Mouse (Mus musculus) MEL (cell line): ENCODE results near the gene Gm13697. TPM values are rescaled to one million over a fixed set of nuclear protein-coding genes. Genes with fewer than 3 reads are reported as not detected.
A peak's percentile ranks its signal among the peaks of the same experiment; 100 is the strongest.

ENCODE experiments used
- DNase-seq: peaks from one replicate; pipeline ENCODE4 v3.0.0; 2011; ENCODE audit warnings: low read depth, low spot score
- H3K27ac ChIP-seq: 2 replicates; pipeline ENCODE4 v1.5.1; 2012; ENCODE audit warnings: low read depth, mild to moderate bottlenecking, control low read depth, low read length, moderate library complexity; ENCODE audit not compliant: control insufficient read depth
- H3K27me3 ChIP-seq, 2 experiments: fragments of 150-350 bp in 1 of 2; sonication (generic) in 1 of 2; 2 replicates each; pipeline ENCODE4 v1.6.1; 2012; ENCODE audit warnings: low read length in 2 of 2, mild to moderate bottlenecking in 2 of 2, improper control_type of control experiment in 1 of 2, moderate library complexity in 1 of 2; ENCODE audit not compliant: insufficient read depth in 2 of 2, control insufficient read depth in 1 of 2
- H3K36me3 ChIP-seq, 2 experiments: 2 replicates each; pipeline ENCODE4 v1.6.1; 2012 to 2014; ENCODE audit warnings: low read length in 2 of 2, improper control_type of control experiment in 1 of 2, inconsistent platforms in 1 of 2, mild to moderate bottlenecking in 1 of 2; ENCODE audit not compliant: insufficient read depth in 2 of 2, control insufficient read depth in 1 of 2
- H3K4me1 ChIP-seq, 2 experiments: fragments of 150-350 bp in 1 of 2; sonication (generic) in 1 of 2; 2 replicates each; pipeline ENCODE4 v1.6.1; 2012; ENCODE audit warnings: low read length in 2 of 2, improper control_type of control experiment in 1 of 2, mild to moderate bottlenecking in 1 of 2; ENCODE audit not compliant: insufficient read depth in 2 of 2, control insufficient read depth in 1 of 2
- H3K4me3 ChIP-seq, 2 experiments: fragments of 150-350 bp in 1 of 2; sonication (generic) in 1 of 2; 2 replicates each; pipeline ENCODE4 v1.5.1; 2012; ENCODE audit warnings: low read depth in 2 of 2, low read length in 2 of 2, mild to moderate bottlenecking in 2 of 2, moderate library complexity in 2 of 2, control low read depth in 1 of 2, improper control_type of control experiment in 1 of 2; ENCODE audit not compliant: control insufficient read depth in 1 of 2, insufficient read depth in 1 of 2
- H3K79me2 ChIP-seq: 2 replicates; pipeline ENCODE4 v1.6.1; 2012; ENCODE audit warnings: mild to moderate bottlenecking, low read length, moderate library complexity; ENCODE audit not compliant: control insufficient read depth, poor library complexity, insufficient read depth
- H3K9ac ChIP-seq: 2 replicates; pipeline ENCODE4 v1.6.1; 2012; ENCODE audit warnings: low read depth, mild to moderate bottlenecking, control low read depth, low read length, moderate library complexity; ENCODE audit not compliant: control insufficient read depth, poor library complexity, severe bottlenecking
- H3K9me3 ChIP-seq: fragments of 150-350 bp; sonication (generic); replicated peaks from 2 replicates; pipeline ENCODE4 v1.6.1; 2012; ENCODE audit warnings: mild to moderate bottlenecking, low read length, improper control_type of control experiment, moderate library complexity; ENCODE audit not compliant: insufficient read depth
- CHD1 ChIP-seq: IDR thresholded peaks from 2 replicates; pipeline ENCODE4 v1.6.1; 2012; ENCODE audit warnings: low read depth, mild to moderate bottlenecking, inconsistent platforms, low read length, improper control_type of control experiment
- CTCF ChIP-seq, 3 experiments: IDR thresholded peaks in 2 of 3; conservative IDR thresholded peaks in 1 of 3; 2 replicates each; pipeline ENCODE4 v1.5.1; 2011 to 2012; ENCODE audit warnings: low read length in 3 of 3, low read depth in 2 of 3, mild to moderate bottlenecking in 2 of 3, improper control_type of control experiment in 1 of 3, inconsistent platforms in 1 of 3, mixed read lengths in 1 of 3, moderate library complexity in 1 of 3; ENCODE audit not compliant: control insufficient read depth in 1 of 3, insufficient read depth in 1 of 3, poor library complexity in 1 of 3, severe bottlenecking in 1 of 3
- E2F4 ChIP-seq: IDR thresholded peaks from 2 replicates; pipeline ENCODE4 v1.6.1; 2011; ENCODE audit warnings: low read depth, low read length, improper control_type of control experiment, borderline replicate concordance
- ELF1 ChIP-seq: IDR thresholded peaks from 2 replicates; pipeline ENCODE4 v1.6.1; 2014; ENCODE audit warnings: low read depth, mild to moderate bottlenecking, inconsistent platforms, low read length, improper control_type of control experiment, moderate library complexity
- EP300 ChIP-seq, 2 experiments: IDR thresholded peaks; 2 replicates each; pipeline ENCODE4 v1.6.1; 2011; ENCODE audit warnings: improper control_type of control experiment in 2 of 2, low read length in 2 of 2, low read depth in 1 of 2, mild to moderate bottlenecking in 1 of 2
- ETS1 ChIP-seq: IDR thresholded peaks from 2 replicates; pipeline ENCODE4 v1.6.1; 2012; ENCODE audit warnings: low read depth, mild to moderate bottlenecking, inconsistent platforms, low read length, improper control_type of control experiment, moderate library complexity
- GABPA ChIP-seq: IDR thresholded peaks from 2 replicates; pipeline ENCODE4 v1.6.1; 2012; ENCODE audit warnings: low read depth, mild to moderate bottlenecking, inconsistent platforms, low read length, improper control_type of control experiment, moderate library complexity
- GATA1 ChIP-seq: IDR thresholded peaks from 2 replicates; pipeline ENCODE4 v1.6.1; 2011; ENCODE audit warnings: low read depth, low read length, improper control_type of control experiment
- JUND ChIP-seq: IDR thresholded peaks from 2 replicates; pipeline ENCODE4 v1.6.1; 2011; ENCODE audit warnings: low read depth, mild to moderate bottlenecking, improper control_type of control experiment, low read length
- KAT2A ChIP-seq: conservative IDR thresholded peaks from 2 replicates; pipeline ENCODE4 v1.6.1; 2012; ENCODE audit warnings: low read depth, low read length, improper control_type of control experiment, inconsistent platforms
- MAFK ChIP-seq: IDR thresholded peaks from 2 replicates; pipeline ENCODE4 v1.6.1; 2011; ENCODE audit warnings: low read depth, mild to moderate bottlenecking, low read length, improper control_type of control experiment, borderline replicate concordance
- MAZ ChIP-seq: IDR thresholded peaks from 2 replicates; pipeline ENCODE4 v1.6.1; 2012; ENCODE audit warnings: low read depth, mild to moderate bottlenecking, inconsistent platforms, low read length, improper control_type of control experiment
- MEF2A ChIP-seq: IDR thresholded peaks from 2 replicates; pipeline ENCODE4 v1.6.1; 2014; ENCODE audit warnings: low read depth, mild to moderate bottlenecking, inconsistent platforms, low read length, improper control_type of control experiment; ENCODE audit not compliant: poor library complexity, insufficient replicate concordance, severe bottlenecking; ENCODE audit errors: extremely low read depth
- MXI1 ChIP-seq: IDR thresholded peaks from 2 replicates; pipeline ENCODE4 v1.6.1; 2011; ENCODE audit warnings: mild to moderate bottlenecking, low read depth, low read length, improper control_type of control experiment
- MYC ChIP-seq: IDR thresholded peaks from 2 replicates; pipeline ENCODE4 v1.6.1; 2011; ENCODE audit warnings: low read depth, mild to moderate bottlenecking, low read length, improper control_type of control experiment, moderate library complexity
- NELFE ChIP-seq: IDR thresholded peaks from 2 replicates; pipeline ENCODE4 v1.6.1; 2011; ENCODE audit warnings: low read depth, low read length, improper control_type of control experiment
- POLR2A ChIP-seq, 2 experiments: IDR thresholded peaks; 2 replicates each; pipeline ENCODE4 v1.6.1; 2011 to 2012; ENCODE audit warnings: low read length in 2 of 2, mild to moderate bottlenecking in 2 of 2, control low read depth in 1 of 2, improper control_type of control experiment in 1 of 2, low read depth in 1 of 2, moderate library complexity in 1 of 2; ENCODE audit not compliant: control insufficient read depth in 1 of 2, insufficient read depth in 1 of 2, poor library complexity in 1 of 2
- POLR2AphosphoS2 ChIP-seq: IDR thresholded peaks from 2 replicates; pipeline ENCODE4 v1.6.1; 2011; ENCODE audit warnings: low read length, improper control_type of control experiment
- POLR2AphosphoS5 ChIP-seq: IDR thresholded peaks from 2 replicates; pipeline ENCODE4 v1.6.1; 2012; ENCODE audit warnings: low read depth, borderline replicate concordance, mild to moderate bottlenecking, inconsistent platforms, low read length, moderate library complexity, mixed read lengths
- RAD21 ChIP-seq: IDR thresholded peaks from 2 replicates; pipeline ENCODE4 v1.6.1; 2011; ENCODE audit warnings: mild to moderate bottlenecking, low read depth, low read length, improper control_type of control experiment
- SMC3 ChIP-seq: IDR thresholded peaks from 2 replicates; pipeline ENCODE4 v1.6.1; 2011; ENCODE audit warnings: low read depth, low read length, improper control_type of control experiment
- TAL1 ChIP-seq: IDR thresholded peaks from 2 replicates; pipeline ENCODE4 v1.6.1; 2012; ENCODE audit warnings: mild to moderate bottlenecking, inconsistent platforms, low read length, moderate library complexity, mixed read lengths
- TBP ChIP-seq: IDR thresholded peaks from 2 replicates; pipeline ENCODE4 v1.8.0; 2011; ENCODE audit warnings: low read depth, low read length, improper control_type of control experiment
- TCF12 ChIP-seq: IDR thresholded peaks from 2 replicates; pipeline ENCODE4 v1.6.1; 2014; ENCODE audit warnings: low read depth, mild to moderate bottlenecking, inconsistent platforms, low read length, improper control_type of control experiment, moderate library complexity
- UBTF ChIP-seq: IDR thresholded peaks from 2 replicates; pipeline ENCODE4 v1.6.1; 2012; ENCODE audit warnings: low read depth, mild to moderate bottlenecking, inconsistent platforms, low read length, improper control_type of control experiment, moderate library complexity, borderline replicate concordance; ENCODE audit not compliant: insufficient read depth
- USF1 ChIP-seq: IDR thresholded peaks from 2 replicates; pipeline ENCODE4 v1.6.1; 2014; ENCODE audit warnings: low read depth, mild to moderate bottlenecking, inconsistent platforms, low read length, improper control_type of control experiment, moderate library complexity
- ZKSCAN1 ChIP-seq: IDR thresholded peaks from 2 replicates; pipeline ENCODE4 v1.6.1; 2012; ENCODE audit warnings: low read depth, mild to moderate bottlenecking, inconsistent platforms, low read length, improper control_type of control experiment, moderate library complexity
- ZMIZ1 ChIP-seq: IDR thresholded peaks from 2 replicates; pipeline ENCODE4 v1.6.1; 2012; ENCODE audit warnings: low read depth, mild to moderate bottlenecking, inconsistent platforms, low read length, improper control_type of control experiment, moderate library complexity
- ZNF384 ChIP-seq: IDR thresholded peaks from 2 replicates; pipeline ENCODE4 v1.6.1; 2012; ENCODE audit warnings: low read depth, mild to moderate bottlenecking, inconsistent platforms, low read length, improper control_type of control experiment
- polyA plus RNA-seq, 2 experiments: library from polyadenylated mRNA; stranded (reverse) in 1 of 2; unstranded in 1 of 2; fragments of >175 nt in 1 of 2; fragments of >200 nt in 1 of 2; gene quantifications; 2 replicates each; pipeline versions ENCODE4 v1.2.1 to v1.2.4; 2012; ENCODE audit warnings: low replicate concordance in 2 of 2, low read depth in 1 of 2; ENCODE audit not compliant: insufficient read length in 2 of 2, insufficient read depth in 1 of 2, missing spikeins in 1 of 2
- total RNA-seq: library from RNA; depleted of rRNA; stranded (reverse); fragments of 300-350 nt; gene quantifications from 2 replicates; pipeline ENCODE4 v1.2.3, GENCODE M21; 2012

Gene Gm13697
- total and polyA plus RNA-seq, 3 experiments, result 0.08 TPM; not detected in 1

DNA sequence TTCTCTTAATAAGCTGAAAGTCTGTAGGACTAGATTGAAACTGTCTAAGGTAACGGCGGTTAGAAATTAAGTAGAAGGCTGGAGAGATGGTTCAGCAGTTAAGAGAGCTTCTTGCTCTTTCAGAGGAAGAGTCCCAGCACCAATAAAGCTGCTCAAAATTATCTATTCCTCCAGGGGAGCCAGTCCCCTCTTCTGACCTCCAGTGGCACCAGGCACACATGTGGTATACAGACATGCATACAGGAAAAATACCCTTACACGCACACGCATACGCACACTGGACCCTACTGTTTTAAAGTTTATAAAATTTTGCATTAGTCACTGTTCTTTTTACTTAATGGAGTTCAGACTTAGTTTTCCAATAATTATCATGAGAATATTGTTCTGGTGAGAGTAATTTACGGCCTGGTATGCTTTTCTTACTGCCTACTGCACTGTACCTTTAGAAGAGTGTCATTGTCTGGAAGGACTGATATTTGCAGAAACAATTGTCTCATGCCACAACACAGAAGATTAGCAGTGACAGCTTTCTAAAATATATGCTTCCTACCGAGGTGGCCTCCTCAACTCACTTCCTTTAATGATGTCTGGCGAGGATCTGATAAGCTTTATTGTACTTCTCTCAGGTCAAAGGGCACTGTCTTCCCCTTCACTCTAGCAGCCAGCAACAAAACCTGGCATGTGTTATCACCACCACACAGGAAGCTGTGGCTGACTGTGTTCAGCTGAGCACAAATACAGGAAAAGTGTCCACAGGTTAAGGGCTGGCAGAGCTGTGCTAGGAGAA lies 35.2 kb downstream of the Gm13697 start:
- TF ChIP-seq MXI1 (no peak), UBTF (no peak), MAZ (no peak), SMC3 (no peak), ZKSCAN1 (no peak), ZNF384 (no peak), POLR2AphosphoS5 (no peak), TCF12 (peak; percentile 32; the same call in 1 of the 2 replicates), ETS1 (peak; percentile 32; the same call in 1 of the 2 replicates), GATA1 (peak; percentile 60), EP300 (IDR thresholded peaks at IDR 0.05; ENCODE audit: low read depth in 1 of 2, low read length in 2 of 2) (peak; percentile 29 to 35; a peak in 2 of 4 replicates), RAD21 (no peak), CHD1 (no peak), NELFE (no peak), GABPA (no peak), TBP (no peak), TAL1 (no peak), CTCF (IDR thresholded peaks at IDR 0.05 in 2 of 3, conservative IDR thresholded peaks at IDR 0.05 in 1 of 3; ENCODE audit: control insufficient read depth in 1 of 3, insufficient read depth in 1 of 3, low read depth in 2 of 3, low read length in 3 of 3, poor library complexity in 1 of 3, severe bottlenecking in 1 of 3) (no peak), POLR2AphosphoS2 (no peak), USF1 (no peak), E2F4 (no peak), KAT2A (no peak), MEF2A (no peak), MYC (no peak), MAFK (no peak), ZMIZ1 (no peak), ELF1 (no peak), POLR2A (IDR thresholded peaks at IDR 0.05; ENCODE audit: control insufficient read depth in 1 of 2, insufficient read depth in 1 of 2, low read depth in 1 of 2, low read length in 2 of 2, poor library complexity in 1 of 2) (no peak), JUND (no peak)
- TF ChIP-seq, all 39 proteins: peak for 4
- H3K79me2 ChIP-seq, result no peaks in the 10 kb centered on the region
- H3K27me3 ChIP-seq, result no peaks in the 10 kb centered on the region; a peak in 1 of 4 replicates
- no peaks in the 10 kb centered on the region for H3K36me3 ChIP-seq
- H3K9ac ChIP-seq, result no peak overlapping the region
- no peaks in the 10 kb centered on the region for H3K4me1 ChIP-seq
- H3K27ac ChIP-seq, result no peak overlapping the region
- peak; percentile 35 for DNase-seq
- H3K9me3 ChIP-seq, result no peaks in the 10 kb centered on the region
- H3K4me3 ChIP-seq, result no peak overlapping the region
